Mouse (Mus musculus) ES-E14 (cell line): ENCODE measurements at regions not wholly inside any gene's neighbourhood (a gene's known extent, or its start where the extent isn't known, plus 50 kb on each side); places are given as distances from the start of the nearest gene placed in this dataset.

ENCODE experiments used
- DNase-seq: peaks from one replicate; pipeline ENCODE4 v3.0.0-alpha.2; 2013; ENCODE audit warnings: low read depth, low spot score
- H3K27ac ChIP-seq: 2 replicates; pipeline ENCODE4 v1.5.1; 2012; ENCODE audit warnings: low read depth, mild to moderate bottlenecking, low read length, moderate library complexity, mixed read lengths; ENCODE audit not compliant: poor library complexity, insufficient read depth, severe bottlenecking
- H3K36me3 ChIP-seq: 2 replicates; pipeline ENCODE4 v1.6.1; 2012; ENCODE audit warnings: mild to moderate bottlenecking, low read length, moderate library complexity, mixed read lengths; ENCODE audit not compliant: control insufficient read depth, poor library complexity, insufficient read depth, severe bottlenecking
- H3K4me1 ChIP-seq, 2 experiments: fragments of 150-350 bp in 1 of 2; sonication (generic) in 1 of 2; 2 replicates each; pipeline ENCODE4 v1.6.1; 2012; ENCODE audit warnings: low read length in 2 of 2, mild to moderate bottlenecking in 1 of 2, mixed read lengths in 1 of 2; ENCODE audit not compliant: control insufficient read depth in 2 of 2, insufficient read depth in 2 of 2, poor library complexity in 1 of 2
- H3K4me3 ChIP-seq, 2 experiments: fragments of 150-350 bp in 1 of 2; sonication (generic) in 1 of 2; 2 replicates each; pipeline ENCODE4 v1.5.1; 2012; ENCODE audit warnings: low read length in 2 of 2, low read depth in 1 of 2, mild to moderate bottlenecking in 1 of 2, mixed read lengths in 1 of 2; ENCODE audit not compliant: insufficient read depth in 1 of 2, poor library complexity in 1 of 2, severe bottlenecking in 1 of 2
- H3K9ac ChIP-seq: 2 replicates; pipeline ENCODE4 v1.6.1; 2012; ENCODE audit warnings: low read depth, mild to moderate bottlenecking, low read length, mixed read lengths; ENCODE audit not compliant: poor library complexity, insufficient read depth, severe bottlenecking
- H3K9me3 ChIP-seq: fragments of 150-350 bp; sonication (generic); 2 replicates; pipeline ENCODE4 v1.6.1; 2012; ENCODE audit warnings: low read depth, mild to moderate bottlenecking, low read length; ENCODE audit not compliant: control insufficient read depth, insufficient read depth
- CHD2 ChIP-seq: IDR thresholded peaks from 2 replicates; pipeline ENCODE4 v1.6.1; 2014; ENCODE audit warnings: mild to moderate bottlenecking, low read depth, low read length, inconsistent platforms
- HCFC1 ChIP-seq: IDR thresholded peaks from 2 replicates; pipeline ENCODE4 v1.6.1; 2012; ENCODE audit warnings: low read length, inconsistent platforms, borderline replicate concordance; ENCODE audit not compliant: insufficient read depth
- MAFK ChIP-seq: IDR thresholded peaks from 2 replicates; pipeline ENCODE4 v1.6.1; 2014; ENCODE audit warnings: mild to moderate bottlenecking, low read depth, low read length, inconsistent platforms; ENCODE audit not compliant: insufficient read depth
- ZC3H11A ChIP-seq: IDR thresholded peaks from 2 replicates; pipeline ENCODE4 v1.6.1; 2012; ENCODE audit warnings: low read depth, mild to moderate bottlenecking, inconsistent platforms, low read length, borderline replicate concordance
- ZNF384 ChIP-seq: IDR thresholded peaks from 2 replicates; pipeline ENCODE4 v1.6.1; 2012; ENCODE audit warnings: low read depth, low read length, inconsistent platforms
- in situ Hi-C, 2 experiments: fragments of 600-800 bp; cut with MboI; formaldehyde crosslinking; loops; one replicate each; pipeline ENCODE4 v1.15.1; 2025; ENCODE audit warnings: low sequenced_read_pairs in 2 of 2, inconsistent platforms in 1 of 2; ENCODE audit not compliant: unreplicated experiment in 2 of 2

DNA sequence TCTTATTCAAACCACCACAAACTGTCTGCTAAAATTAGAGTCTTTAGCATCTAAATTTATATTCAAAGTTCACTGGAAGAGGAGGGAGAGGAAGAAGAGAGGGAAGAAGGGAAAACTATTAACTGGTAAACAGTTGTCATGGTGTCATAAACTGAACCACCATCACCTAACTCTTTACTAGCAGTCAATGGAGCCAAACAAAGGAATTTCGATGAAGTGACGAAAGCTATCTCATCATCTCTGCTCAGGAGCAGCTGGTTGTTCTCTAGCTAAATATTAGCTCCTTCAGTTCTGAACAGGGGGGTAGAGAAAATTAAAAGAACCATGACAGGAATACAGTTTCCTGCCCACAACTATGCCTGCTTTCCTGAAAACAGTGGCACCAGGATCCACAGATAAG lies 608.9 kb upstream of the Map3k7 start:
- no peak overlapping the region for H3K4me3 ChIP-seq
- no peak overlapping the region for H3K27ac ChIP-seq
- H3K4me1 ChIP-seq: no peaks in the 10 kb centered on the region
- no peaks in the 10 kb centered on the region for H3K9me3 ChIP-seq
- TF ChIP-seq ZNF384 (no peak), ZC3H11A (no peak), MAFK (no peak), CHD2 (no peak), HCFC1 (no peak)
- no peak for DNase-seq
- no peak overlapping the region for H3K9ac ChIP-seq
- no peaks in the 10 kb centered on the region for H3K36me3 ChIP-seq
- in situ Hi-C loops: no loop called here

DNA sequence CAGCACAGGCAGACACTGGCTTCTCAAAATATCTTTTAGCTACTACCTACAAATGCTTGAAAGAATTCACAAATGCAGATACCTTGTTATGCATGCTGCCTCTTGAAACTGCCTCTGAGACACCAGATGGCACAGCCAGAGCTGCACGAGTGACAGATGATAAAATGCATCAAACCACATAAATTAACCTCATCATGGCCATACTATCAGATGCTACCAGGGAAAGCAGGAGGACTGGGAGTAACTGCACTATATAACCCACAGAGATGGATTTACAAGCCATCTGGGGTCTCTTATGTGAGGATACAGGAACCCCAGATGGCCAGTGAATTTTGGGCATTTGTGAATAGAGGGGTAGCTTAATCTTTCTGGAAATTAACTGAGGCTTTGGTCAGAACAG lies 597.7 kb upstream of the Map3k7 start:
- TF ChIP-seq ZNF384 (no peak), HCFC1 (no peak), CHD2 (no peak), ZC3H11A (no peak), MAFK (no peak)

DNA sequence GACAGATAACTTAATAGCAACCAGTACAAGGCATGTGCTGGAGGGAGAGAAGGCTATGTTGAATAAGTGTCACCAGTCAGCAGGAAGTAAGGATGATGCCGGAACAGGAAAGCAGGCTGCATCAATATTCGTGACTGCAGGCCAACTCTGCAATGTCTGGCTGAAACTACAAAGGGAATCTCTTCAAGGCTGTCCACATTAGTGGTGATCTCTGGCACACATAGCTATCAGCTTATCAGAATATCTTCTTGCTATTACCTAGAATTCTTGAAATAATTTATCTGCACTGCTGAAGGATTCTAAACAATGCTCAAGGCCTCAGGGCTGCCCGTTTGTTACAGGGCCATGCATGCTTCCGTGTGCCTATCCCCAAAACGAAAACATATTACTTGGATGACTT lies 596.9 kb upstream of the Map3k7 start:
- no peak for DNase-seq

More for the DNA sequence above, 597.7 kb upstream of the Map3k7 start:
- H3K36me3 ChIP-seq: no peaks in the 10 kb centered on the region
- H3K9ac ChIP-seq: no peak overlapping the region
- H3K27ac ChIP-seq: no peak overlapping the region
- no peak for DNase-seq
- no peaks in the 10 kb centered on the region; the same call in 1 of the 2 replicates for H3K9me3 ChIP-seq
- 0 out of 4 replicates have a peak, but pooled peaks cover 0 to 2% of the 10 kb centered on the region in 2 experiments for H3K4me1 ChIP-seq
- H3K4me3 ChIP-seq: no peak overlapping the region
- in situ Hi-C loops: no loop called here

DNA sequence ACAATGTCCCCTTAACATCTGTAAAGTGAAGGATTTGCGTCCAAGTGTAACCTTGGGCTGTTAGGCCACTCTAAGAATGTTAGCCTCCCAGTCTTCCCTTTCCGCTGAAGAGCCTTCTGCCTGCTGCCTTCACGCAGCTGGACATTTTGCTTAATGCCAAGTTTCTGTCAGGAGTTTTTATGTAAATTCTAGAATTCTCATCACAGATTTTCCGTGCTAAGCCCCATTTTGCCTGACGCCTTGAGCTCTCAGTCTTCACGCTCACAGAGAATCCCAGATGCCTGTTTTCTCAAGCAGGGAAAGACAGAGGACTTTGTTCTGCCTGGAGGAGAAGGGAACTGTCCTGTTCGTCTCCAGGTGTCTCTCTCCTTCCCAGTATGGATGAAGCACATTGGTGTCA lies 593.8 kb upstream of the Map3k7 start:
- H3K27ac ChIP-seq: no peak overlapping the region
- no peak for TF ChIP-seq ZNF384
- TF ChIP-seq CHD2: no peak
- TF ChIP-seq HCFC1: no peak
- no peak for TF ChIP-seq ZC3H11A
- H3K9me3 ChIP-seq: no peaks in the 10 kb centered on the region
- H3K4me1 ChIP-seq: no peaks in the 10 kb centered on the region
- H3K36me3 ChIP-seq: no peaks in the 10 kb centered on the region
- no peak for DNase-seq
- in situ Hi-C loops: no loop called here
- no peak overlapping the region for H3K9ac ChIP-seq
- no peak overlapping the region for H3K4me3 ChIP-seq

More for the DNA sequence above, 596.9 kb upstream of the Map3k7 start:
- no peak overlapping the region for H3K9ac ChIP-seq
- no peak overlapping the region for H3K27ac ChIP-seq
- H3K4me1 ChIP-seq: 0 out of 4 replicates have a peak, but pooled peaks cover 0 to 2% of the 10 kb centered on the region in 2 experiments
- in situ Hi-C loops: no loop called here
- no peak overlapping the region for H3K4me3 ChIP-seq
- H3K9me3 ChIP-seq: no peaks in the 10 kb centered on the region; the same call in 1 of the 2 replicates
- no peaks in the 10 kb centered on the region for H3K36me3 ChIP-seq
- TF ChIP-seq HCFC1 (no peak), ZC3H11A (no peak), ZNF384 (no peak), MAFK (no peak), CHD2 (no peak)
